Mouse (Mus musculus) naive thymus-derived CD4-positive, alpha-beta T cell, adult 2 months (primary cell): ENCODE measurements around the gene Selenop.

Experiments used
- DNase-seq: peaks from one replicate; pipeline ENCODE4 v3.0.0-alpha.2; 2011; ENCODE audit warnings: low read depth

The Selenop gene

GRCm38 (mm10) chr15:3270646-3271077 lies 2.3 kb downstream of the Selenop start:
- peak; percentile 86 for DNase-seq

- no peak for DNase-seq
These were observed 2.9 kb downstream of the Selenop start for GRCm38 (mm10) chr15:3271216-3271615.

- DNase-seq: peak; percentile 9
These were observed 4.8 kb downstream of the Selenop start for GRCm38 (mm10) chr15:3273191-3273590.

- DNase-seq: peak; percentile 32
These were observed 9.0 kb downstream of the Selenop start for GRCm38 (mm10) chr15:3277391-3277790.

GRCm38 (mm10) chr15:3279242-3279641 lies 10.9 kb downstream of the Selenop start:
- no peak for DNase-seq

GRCm38 (mm10) chr15:3281216-3281615 lies 12.9 kb downstream of the Selenop start:
- no peak for DNase-seq

- DNase-seq: no peak
These were observed 13.4 kb downstream of the Selenop start for GRCm38 (mm10) chr15:3281737-3282136.

GRCm38 (mm10) chr15:3286032-3286431 lies 17.7 kb downstream of the Selenop start:
- no peak for DNase-seq

GRCm38 (mm10) chr15:3290435-3290834 lies 22.1 kb downstream of the Selenop start:
- no peak for DNase-seq

- no peak for DNase-seq
These were observed 25.1 kb downstream of the Selenop start for GRCm38 (mm10) chr15:3293477-3293876.

GRCm38 (mm10) chr15:3295986-3296385 lies 27.6 kb downstream of the Selenop start:
- peak; percentile 53 for DNase-seq

GRCm38 (mm10) chr15:3297615-3298014 lies 29.3 kb downstream of the Selenop start:
- DNase-seq: no peak

GRCm38 (mm10) chr15:3300361-3301100 lies 32.2 kb downstream of the Selenop start:
- no peak for DNase-seq

GRCm38 (mm10) chr15:3303426-3303825 lies 35.1 kb downstream of the Selenop start, which contains the start of gene Ccdc152:
Gene Ccdc152 (minus strand): TSS chr15:3303526.
- DNase-seq: no peak

- DNase-seq: peak; percentile 76
These were observed 41.5 kb downstream of the Selenop start for GRCm38 (mm10) chr15:3309856-3310255.

- DNase-seq: no peak
These were observed 44.6 kb downstream of the Selenop start for GRCm38 (mm10) chr15:3312937-3313336.

- no peak for DNase-seq
These were observed 48.3 kb downstream of the Selenop start for GRCm38 (mm10) chr15:3316617-3317016.

- no peak for DNase-seq
These were observed 51.6 kb downstream of the Selenop start for GRCm38 (mm10) chr15:3319929-3320328.

- DNase-seq: no peak
These were observed 54.7 kb downstream of the Selenop start for GRCm38 (mm10) chr15:3323041-3323440.
